16 mouse cellular contexts compared by ENCODE assay signal in the genomic region with DNA sequence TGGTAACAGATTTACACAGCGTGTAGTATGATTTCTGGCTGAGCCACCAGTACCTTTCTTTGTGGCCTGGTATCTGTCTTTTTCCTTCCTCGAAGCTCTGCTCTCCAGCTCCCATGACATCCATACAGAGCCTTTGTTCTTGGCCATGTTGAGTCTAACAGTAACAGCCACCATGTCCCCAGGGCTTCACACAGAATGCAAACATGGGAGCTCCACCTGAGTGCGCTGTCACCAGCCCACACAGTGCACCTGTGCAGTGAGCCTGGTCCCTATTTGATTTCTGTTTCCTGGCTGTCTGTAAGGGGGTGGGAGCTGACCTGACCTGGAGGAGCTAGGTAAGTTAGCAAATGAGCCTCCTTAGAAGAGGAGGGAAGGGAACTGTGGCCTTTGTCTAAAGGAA.
"Had no signal": no experiment of that assay in that cellular context is flagged by ENCODE, and none has a peak within 500 bp of the region (broad histone marks: within the 10 kb centered on the region; RNA-seq: fewer than 3 reads in every experiment).

No protein-coding gene starts in this region.

- H3K9me3 ChIP-seq: lung, embryonic 15.5 days; midbrain, embryonic 10.5 days; midbrain, embryonic 12.5 days; neural tube, embryonic 13.5 days; neural tube, embryonic 15.5 days had no signal

- H3K4me3 ChIP-seq: lung, embryonic 15.5 days; midbrain, embryonic 10.5 days; midbrain, embryonic 12.5 days; myocyte; neural tube, embryonic 13.5 days; neural tube, embryonic 15.5 days had no signal

- H3K27ac ChIP-seq: midbrain, embryonic 10.5 days; midbrain, embryonic 12.5 days; neural tube, embryonic 13.5 days; neural tube, embryonic 15.5 days had no signal

- H3K36me3 ChIP-seq: lung, embryonic 15.5 days; midbrain, embryonic 10.5 days; midbrain, embryonic 12.5 days; neural tube, embryonic 13.5 days; neural tube, embryonic 15.5 days had no signal

- H3K4me1 ChIP-seq: neural tube, embryonic 15.5 days had no signal

- H3K27me3 ChIP-seq: lung, embryonic 15.5 days; midbrain, embryonic 12.5 days; neural tube, embryonic 13.5 days; neural tube, embryonic 15.5 days had no signal

- DNase-seq: liver, postnatal 0 days; lung, adult 2 months; lung, postnatal 14 days; lung, postnatal 36 days; midbrain, embryonic 14.5 days; retina, postnatal 1 day; right cerebral cortex, postnatal 14 days; thymus, adult 18-20 months; thymus, postnatal 14 days; thymus, postnatal 36 days had no signal
